Mouse (Mus musculus) WW6 (cell line): Measurements from ENCODE around the gene Rapgef1.

ENCODE experiments used
- DNase-seq: peaks from one replicate; pipeline ENCODE4 v3.0.0-alpha.2; 2013; ENCODE audit warnings: low read depth, low spot score

Gene Rapgef1

GRCm38 (mm10) chr2:29619484-29620300, at the start of gene Rapgef1:
Gene Rapgef1, plus strand, starts transcription at chr2:29619720.
- peak; percentile 38 for DNase-seq

- no peak for DNase-seq
These were observed 47.4 kb upstream of the Rapgef1 start for GRCm38 (mm10) chr2:29571921-29572700.

GRCm38 (mm10) chr2:29572811-29573427, 46.6 kb upstream of the Rapgef1 start:
- DNase-seq: no peak

GRCm38 (mm10) chr2:29573591-29573990, 45.9 kb upstream of the Rapgef1 start:
- DNase-seq: no peak

GRCm38 (mm10) chr2:29574187-29574586, 45.3 kb upstream of the Rapgef1 start:
- no peak for DNase-seq

GRCm38 (mm10) chr2:29582415-29582814, 37.1 kb upstream of the Rapgef1 start:
- peak; percentile 57 for DNase-seq

GRCm38 (mm10) chr2:29586017-29586702, 33.4 kb upstream of the Rapgef1 start:
- no peak for DNase-seq

GRCm38 (mm10) chr2:29588006-29588405, 31.5 kb upstream of the Rapgef1 start:
- DNase-seq: no peak

GRCm38 (mm10) chr2:29589266-29589665, 30.3 kb upstream of the Rapgef1 start:
- DNase-seq: no peak

- no peak for DNase-seq
These were observed 27.9 kb upstream of the Rapgef1 start for GRCm38 (mm10) chr2:29591626-29592025.

- no peak for DNase-seq
These were observed 27.0 kb upstream of the Rapgef1 start for GRCm38 (mm10) chr2:29592537-29592936.

- DNase-seq: no peak
These were observed 15.6 kb upstream of the Rapgef1 start for GRCm38 (mm10) chr2:29603930-29604329.

- no peak for DNase-seq
These were observed 13.9 kb upstream of the Rapgef1 start for GRCm38 (mm10) chr2:29605591-29605990.

- no peak for DNase-seq
These were observed 13.1 kb upstream of the Rapgef1 start for GRCm38 (mm10) chr2:29606460-29606859.

- no peak for DNase-seq
These were observed 2.2 kb upstream of the Rapgef1 start for GRCm38 (mm10) chr2:29617341-29617740.

GRCm38 (mm10) chr2:29618926-29619483, 515 bp upstream of the Rapgef1 start:
- DNase-seq: no peak

GRCm38 (mm10) chr2:29620301-29620827, 844 bp downstream of the Rapgef1 start:
- DNase-seq: no peak

- no peak for DNase-seq
These were observed 1.6 kb downstream of the Rapgef1 start for GRCm38 (mm10) chr2:29621163-29621562.

GRCm38 (mm10) chr2:29621636-29622035, 2.1 kb downstream of the Rapgef1 start:
- no peak for DNase-seq

GRCm38 (mm10) chr2:29622126-29623005, 2.8 kb downstream of the Rapgef1 start:
- DNase-seq: no peak
